Comparison of ENCODE assay signal across 11 mouse cellular contexts in genomic region chr12:110903536-110903935, GRCm38 (mm10). TPM values are rescaled to one million over a fixed set of nuclear protein-coding genes. Genes with fewer than 3 reads are reported as not detected.
DNase-seq lines count a peak whose midpoint lies in the region; ATAC-seq and TF ChIP-seq lines count a peak whose summit lies in the region.
"Had no signal": no experiment of that assay in that cellular context is flagged by ENCODE, and none has a peak within 500 bp of the region (broad histone marks: within the 10 kb centered on the region; RNA-seq: fewer than 3 reads in every experiment).

No protein-coding gene starts in this region.

- ATAC-seq in kidney, embryonic 14.5 days (ENCODE audit: low FRiP score, low TSS enrichment), result no peak
- ATAC-seq in Patski, result no peak
- no peak for ATAC-seq in hindbrain, embryonic 11.5 days (ENCODE audit: low FRiP score)
- ATAC-seq: forebrain, embryonic 16.5 days had no signal

- no peak overlapping the region for H3K4me2 ChIP-seq in kidney, embryonic 14.5 days (replicated peaks; ENCODE audit: low read depth, low read length)
- no peak overlapping the region for H3K4me2 ChIP-seq in hindbrain, embryonic 11.5 days (replicated peaks; ENCODE audit: low read depth, low read length)
- H3K4me2 ChIP-seq: heart, embryonic 12.5 days; limb, embryonic 15.5 days had no signal

- peak; percentile 28 for DNase-seq in kidney, adult 18-20 months
- DNase-seq in 416B (ENCODE audit: low read depth), result peak; percentile 35
- no peak for DNase-seq in Patski (ENCODE audit: low read depth, low spot score)
- DNase-seq in lung, postnatal 10 days, result peak; percentile 30
- no peak for DNase-seq in heart, embryonic 10.5 days (ENCODE audit: low spot score)
- DNase-seq in embryo, embryonic 9.5 days (ENCODE audit: extremely low spot score), result no peak
- no peak for DNase-seq in hindbrain, embryonic 11.5 days (ENCODE audit: low spot score)

- no peaks in the 10 kb centered on the region for H3K9me3 ChIP-seq in kidney, embryonic 14.5 days (ENCODE audit: control insufficient read depth, low read length)
- no peaks in the 10 kb centered on the region for H3K9me3 ChIP-seq in heart, embryonic 10.5 days
- no peaks in the 10 kb centered on the region for H3K9me3 ChIP-seq in hindbrain, embryonic 11.5 days (ENCODE audit: control insufficient read depth, low read length)
- H3K9me3 ChIP-seq: heart, embryonic 12.5 days; limb, embryonic 15.5 days had no signal

- H3K9ac ChIP-seq in kidney, embryonic 14.5 days (ENCODE audit: low read depth, low read length), result no peak overlapping the region
- no peak overlapping the region for H3K9ac ChIP-seq in hindbrain, embryonic 11.5 days (ENCODE audit: low read depth, low read length)
- H3K9ac ChIP-seq: heart, embryonic 12.5 days; limb, embryonic 15.5 days had no signal

- WGBS in kidney, embryonic 14.5 days, result 96% methylated on average over 2 of the region's 2 CpGs
- 84% methylated on average over 2 of the region's 2 CpGs for WGBS in heart, embryonic 10.5 days
- WGBS in hindbrain, embryonic 11.5 days, result 88% methylated on average over 2 of the region's 2 CpGs

- in situ Hi-C loops in Patski (cut with MboI; ENCODE audit: low pct_unique_long_range_greater_than_20kb), result no loop called here

- H3K4me3 ChIP-seq in kidney, embryonic 14.5 days (ENCODE audit: low read length), result no peak overlapping the region
- H3K4me3 ChIP-seq in heart, embryonic 10.5 days, result no peak overlapping the region
- no peak overlapping the region for H3K4me3 ChIP-seq in hindbrain, embryonic 11.5 days (ENCODE audit: low read depth, low read length)
- H3K4me3 ChIP-seq: heart, embryonic 12.5 days; limb, embryonic 15.5 days had no signal

- no peaks in the 10 kb centered on the region for H3K4me1 ChIP-seq in kidney, embryonic 14.5 days (ENCODE audit: control insufficient read depth, insufficient read depth, low read length)
- H3K4me1 ChIP-seq in heart, embryonic 10.5 days, result 0 out of 2 replicates have a peak, but pooled peaks cover 4% of the 10 kb centered on the region
- H3K4me1 ChIP-seq in hindbrain, embryonic 11.5 days (replicated peaks; ENCODE audit: control insufficient read depth, insufficient read depth, low read length), result no peaks in the 10 kb centered on the region
- H3K4me1 ChIP-seq: heart, embryonic 12.5 days had no signal

- H3K27me3 ChIP-seq in kidney, embryonic 14.5 days (ENCODE audit: control insufficient read depth, insufficient read depth, low read length), result no peaks in the 10 kb centered on the region
- no peaks in the 10 kb centered on the region for H3K27me3 ChIP-seq in Patski
- H3K27me3 ChIP-seq in heart, embryonic 10.5 days (ENCODE audit: insufficient read depth, poor library complexity, severe bottlenecking), result no peaks in the 10 kb centered on the region
- no peaks in the 10 kb centered on the region for H3K27me3 ChIP-seq in hindbrain, embryonic 11.5 days (ENCODE audit: control insufficient read depth, insufficient read depth, low read length)
- H3K27me3 ChIP-seq: heart, embryonic 12.5 days; limb, embryonic 15.5 days had no signal

- TF ChIP-seq CTCF in Patski (IDR thresholded peaks at IDR 0.05), result peak; percentile 40

- CTCF ChIA-PET in Patski (lab: Charles Lee), result no interaction called here

- H3K27ac ChIP-seq in kidney, embryonic 14.5 days (ENCODE audit: low read depth, low read length), result no peak overlapping the region
- no peak overlapping the region for H3K27ac ChIP-seq in heart, embryonic 10.5 days
- no peak overlapping the region for H3K27ac ChIP-seq in hindbrain, embryonic 11.5 days (ENCODE audit: low read depth, low read length)
- H3K27ac ChIP-seq: limb, embryonic 15.5 days had no signal

- POLR2A ChIA-PET in Patski (lab: Charles Lee), result no interaction called here

- H3K36me3 ChIP-seq in kidney, embryonic 14.5 days (ENCODE audit: control insufficient read depth, insufficient read depth, low read length), result no peaks in the 10 kb centered on the region; the same call in 1 of the 2 replicates
- H3K36me3 ChIP-seq in heart, embryonic 10.5 days, result peaks cover 11% of the 10 kb centered on the region; the same call in 1 of the 2 replicates
- H3K36me3 ChIP-seq in hindbrain, embryonic 11.5 days (ENCODE audit: control insufficient read depth, insufficient read depth, low read length), result no peaks in the 10 kb centered on the region

RNA-seq across cellular contexts. Expression of gene Tecpr2, which starts 14.5 kb away (rescaled TPM):
- polyA plus RNA-seq in kidney, embryonic 14.5 days (2014; fragmentation: Nextera tagmentation; extraction: Ambion mirVana), result 2.8 and 3.6 TPM in 2 replicates
- 7.4 TPM for polyA plus RNA-seq in Patski (2021)
- 3.9 and 4.1 TPM in 2 replicates for polyA plus RNA-seq in heart, embryonic 10.5 days (2016; fragmentation: Nextera tagmentation; extraction: Ambion mirVana)
- 4.1 and 4.3 TPM in 2 replicates for polyA plus RNA-seq in hindbrain, embryonic 11.5 days (2014; fragmentation: Nextera tagmentation; extraction: Ambion mirVana)

RNA-seq across cellular contexts. Expression of gene Cinp, which starts 14.6 kb away (rescaled TPM):
- 82.2 and 93.7 TPM in 2 replicates for polyA plus RNA-seq in kidney, embryonic 14.5 days (2014; fragmentation: Nextera tagmentation; extraction: Ambion mirVana)
- polyA plus RNA-seq in Patski (2021), result 33.0 TPM
- 83.6 and 94.5 TPM in 2 replicates for polyA plus RNA-seq in heart, embryonic 10.5 days (2016; fragmentation: Nextera tagmentation; extraction: Ambion mirVana)
- polyA plus RNA-seq in hindbrain, embryonic 11.5 days (2014; fragmentation: Nextera tagmentation; extraction: Ambion mirVana), result 79.4 and 82.1 TPM in 2 replicates

RNA-seq across cellular contexts. Expression of gene Zfp839, which starts 53.5 kb away (rescaled TPM):
- 4.2 and 6.0 TPM in 2 replicates for polyA plus RNA-seq in kidney, embryonic 14.5 days (2014; fragmentation: Nextera tagmentation; extraction: Ambion mirVana)
- polyA plus RNA-seq in Patski (2021), result 7.6 TPM
- polyA plus RNA-seq in heart, embryonic 10.5 days (2016; fragmentation: Nextera tagmentation; extraction: Ambion mirVana), result 4.6 and 6.1 TPM in 2 replicates
- polyA plus RNA-seq in hindbrain, embryonic 11.5 days (2014; fragmentation: Nextera tagmentation; extraction: Ambion mirVana), result 2.5 and 3.2 TPM in 2 replicates

Comparison
In these comparisons a context has a peak if more than half of its experiments do, and no peak if none do; other contexts are left out.
1. DNase-seq: peak in kidney, adult 18-20 months (single experiment), 416B (single experiment) and lung, postnatal 10 days (single experiment); none in Patski (single experiment), heart, embryonic 10.5 days (single experiment), embryo, embryonic 9.5 days (single experiment) and hindbrain, embryonic 11.5 days (single experiment).